Mouse (Mus musculus) kidney, adult 8-10 months (tissue): ENCODE measurements at regions not wholly inside any gene's neighbourhood (a gene's known extent, or its start where the extent isn't known, plus 50 kb on each side); places are given as distances from the start of the nearest gene placed in this dataset.

Source experiments
- DNase-seq, 2 experiments: peaks; one replicate each; pipeline ENCODE4 v3.0.0; 2022

GRCm38 (mm10) chr1:148901319-148902033, 1059.6 kb downstream of the Pla2g4a start:
- no peak for DNase-seq

- DNase-seq = no peak
Measured at GRCm38 (mm10) chr1:148870788-148871187, 1090.3 kb downstream of the Pla2g4a start.

- no peak for DNase-seq
Measured at GRCm38 (mm10) chr1:148863582-148863981, 1097.5 kb downstream of the Pla2g4a start.

- no peak for DNase-seq
Measured at GRCm38 (mm10) chr1:148852990-148853389, 1108.1 kb downstream of the Pla2g4a start.

GRCm38 (mm10) chr1:148846595-148846994, 1114.5 kb downstream of the Pla2g4a start:
- no peak for DNase-seq

GRCm38 (mm10) chr1:148823146-148823545, 1137.9 kb downstream of the Pla2g4a start:
- DNase-seq = peak in 1 of 2 experiments; percentile 12

GRCm38 (mm10) chr1:148808707-148809106, 1152.4 kb downstream of the Pla2g4a start:
- no peak for DNase-seq

- no peak for DNase-seq
Measured at GRCm38 (mm10) chr1:148797110-148797509, 1164.0 kb downstream of the Pla2g4a start.

- DNase-seq = no peak
Measured at GRCm38 (mm10) chr1:148750806-148751205, 1210.3 kb downstream of the Pla2g4a start.

- no peak for DNase-seq
Measured at GRCm38 (mm10) chr1:148722106-148722505, 1239.0 kb downstream of the Pla2g4a start.

- DNase-seq = no peak
Measured at GRCm38 (mm10) chr1:148721409-148721808, 1239.7 kb downstream of the Pla2g4a start.

- no peak for DNase-seq
Measured at GRCm38 (mm10) chr1:148720980-148721379, 1240.1 kb downstream of the Pla2g4a start.

- DNase-seq = no peak
Measured at GRCm38 (mm10) chr1:148708084-148708483, 1253.0 kb downstream of the Pla2g4a start.

GRCm38 (mm10) chr1:148707657-148708056, 1253.4 kb downstream of the Pla2g4a start:
- DNase-seq = no peak

- DNase-seq = no peak
Measured at GRCm38 (mm10) chr1:148706271-148706807, 1254.8 kb downstream of the Pla2g4a start.

GRCm38 (mm10) chr1:148700599-148700954, 1260.5 kb downstream of the Pla2g4a start:
- DNase-seq = no peak

GRCm38 (mm10) chr1:148699854-148700598, 1261.1 kb downstream of the Pla2g4a start:
- DNase-seq = no peak

- DNase-seq = no peak
Measured at GRCm38 (mm10) chr1:148690085-148690484, 1271.0 kb downstream of the Pla2g4a start.

- DNase-seq = no peak
Measured at GRCm38 (mm10) chr1:148689618-148690017, 1271.5 kb downstream of the Pla2g4a start.

GRCm38 (mm10) chr1:148675516-148675915, 1285.6 kb downstream of the Pla2g4a start:
- DNase-seq = no peak

GRCm38 (mm10) chr1:148664409-148664808, 1296.7 kb downstream of the Pla2g4a start:
- no peak for DNase-seq

GRCm38 (mm10) chr1:148656990-148657389, 1304.1 kb downstream of the Pla2g4a start:
- no peak for DNase-seq
